Mouse (Mus musculus) hindbrain, postnatal 0 days (tissue): ENCODE measurements at regions not wholly inside any gene's neighbourhood (a gene's known extent, or its start where the extent isn't known, plus 50 kb on each side); places are given as distances from the start of the nearest gene placed in this dataset.

Experiments
- ATAC-seq: fragments of 200-750 bp; cut with Nextera tagmentation; 2 replicates; pipeline ENCODE4 v1.8.0; 2017; ENCODE audit warnings: mild to moderate bottlenecking, moderate TSS enrichment, moderate library complexity
- DNase-seq: peaks from one replicate; pipeline ENCODE4 v3.0.0-alpha.2; 2015; ENCODE audit warnings: low spot score
- H3K27ac ChIP-seq: fragments of 300-500 bp; sonication (generic); 2 replicates; pipeline ENCODE4 v1.5.1; 2014; ENCODE audit warnings: mild to moderate bottlenecking
- H3K27me3 ChIP-seq: fragments of 300-500 bp; sonication (generic); 2 replicates; pipeline ENCODE4 v1.6.1; 2014; ENCODE audit warnings: low read length, mixed read lengths; ENCODE audit not compliant: insufficient read depth
- H3K36me3 ChIP-seq: fragments of 300-500 bp; sonication (generic); 2 replicates; pipeline ENCODE4 v1.6.1; 2014; ENCODE audit warnings: low read length, mixed read lengths; ENCODE audit not compliant: insufficient read depth
- H3K4me1 ChIP-seq: fragments of 300-500 bp; sonication (generic); 2 replicates; pipeline ENCODE4 v1.6.1; 2014; ENCODE audit warnings: antibody characterized with exemption, low read length, mixed read lengths; ENCODE audit not compliant: insufficient read depth
- H3K4me2 ChIP-seq: fragments of 300-500 bp; sonication (generic); 2 replicates; pipeline ENCODE4 v1.6.1; 2014; ENCODE audit warnings: low read depth, mild to moderate bottlenecking, low read length, moderate library complexity, mixed read lengths
- H3K4me3 ChIP-seq: fragments of 300-500 bp; sonication (generic); 2 replicates; pipeline ENCODE4 v1.5.1; 2014; ENCODE audit warnings: low read length
- H3K9ac ChIP-seq: fragments of 300-500 bp; sonication (generic); replicated peaks from 2 replicates; pipeline ENCODE4 v1.6.1; 2014; ENCODE audit warnings: mild to moderate bottlenecking, low read length, moderate library complexity, mixed read lengths
- H3K9me3 ChIP-seq: fragments of 300-500 bp; sonication (generic); 2 replicates; pipeline ENCODE4 v1.6.1; 2016; ENCODE audit warnings: low read length, mixed read lengths
- CTCF ChIP-seq: IDR thresholded peaks from 2 replicates; pipeline ENCODE4 v1.5.1; 2016; ENCODE audit warnings: antibody characterized with exemption, control low read depth, low read depth
- WGBS: fragments of 180-500 bp; shearing (Covaris S2); extraction: QIAGEN DNeasy Blood & Tissue Kit; methylation state at CpG from one replicate; pipeline ENCODE4 v1.1.7; 2014; 5-methylcytosine and 5-hydroxymethylcytosine counted together

- Histone ChIP-seq H3K4me3 (no peak overlapping the region), H3K27ac (no peak overlapping the region), H3K9ac (no peak overlapping the region), H3K27me3 (no peaks in the 10 kb centered on the region), H3K36me3 (no peaks in the 10 kb centered on the region), H3K4me1 (peaks cover 5% of the 10 kb centered on the region), H3K9me3 (no peaks in the 10 kb centered on the region), H3K4me2 (no peak overlapping the region)
- DNase-seq, result no peak
- TF ChIP-seq CTCF, result no peak
- ATAC-seq, result no peak
- 78% methylated on average over 2 of the region's 2 CpGs for WGBS
Measured at GRCm38 (mm10) chr7:117852866-117853265, 263.1 kb downstream of the Rps15a start.

GRCm38 (mm10) chr7:117850822-117851221 lies 265.2 kb downstream of the Rps15a start:
- H3K27me3 ChIP-seq, result no peaks in the 10 kb centered on the region
- H3K4me1 ChIP-seq, result no peaks in the 10 kb centered on the region
- no peak for TF ChIP-seq CTCF
- 98% methylated on average over 6 of the region's 6 CpGs for WGBS
- no peak overlapping the region for H3K9ac ChIP-seq
- no peak overlapping the region for H3K27ac ChIP-seq
- DNase-seq (no peak), ATAC-seq (no peak)
- no peaks in the 10 kb centered on the region for H3K9me3 ChIP-seq
- no peak overlapping the region for H3K4me3 ChIP-seq
- no peak overlapping the region for H3K4me2 ChIP-seq
- no peaks in the 10 kb centered on the region for H3K36me3 ChIP-seq

- no peak overlapping the region for H3K27ac ChIP-seq
- DNase-seq (no peak), ATAC-seq (no peak)
- H3K4me3 ChIP-seq, result no peak overlapping the region
- no peaks in the 10 kb centered on the region for H3K27me3 ChIP-seq
- no peaks in the 10 kb centered on the region for H3K9me3 ChIP-seq
- no peaks in the 10 kb centered on the region for H3K36me3 ChIP-seq
- TF ChIP-seq CTCF, result no peak
- no peak overlapping the region for H3K9ac ChIP-seq
- H3K4me1 ChIP-seq, result no peaks in the 10 kb centered on the region
- 90% methylated on average over 5 of the region's 5 CpGs for WGBS
- no peak overlapping the region for H3K4me2 ChIP-seq
Measured at GRCm38 (mm10) chr7:117846041-117846440, 269.9 kb downstream of the Rps15a start.

GRCm38 (mm10) chr7:117842780-117843179 lies 273.2 kb downstream of the Rps15a start:
- 24% methylated on average over 5 of the region's 5 CpGs for WGBS
- no peaks in the 10 kb centered on the region for H3K4me1 ChIP-seq
- H3K36me3 ChIP-seq, result no peaks in the 10 kb centered on the region
- H3K9me3 ChIP-seq, result no peaks in the 10 kb centered on the region
- no peak overlapping the region for H3K4me2 ChIP-seq
- peak; percentile 36 for DNase-seq
- no peaks in the 10 kb centered on the region for H3K27me3 ChIP-seq
- H3K27ac ChIP-seq, result no peak overlapping the region
- no peak for TF ChIP-seq CTCF
- no peak overlapping the region for H3K4me3 ChIP-seq
- peak; percentile 35; the same call in 1 of the 2 replicates for ATAC-seq
- no peak overlapping the region for H3K9ac ChIP-seq

- H3K9ac ChIP-seq, result no peak overlapping the region
Measured at GRCm38 (mm10) chr7:117795035-117795434, 321.0 kb downstream of the Rps15a start.

GRCm38 (mm10) chr7:117793991-117794390 lies 322.0 kb downstream of the Rps15a start:
- 68% methylated on average over 6 of the region's 6 CpGs for WGBS
- DNase-seq, result peak; percentile 9
- H3K36me3 ChIP-seq, result no peaks in the 10 kb centered on the region
- H3K27ac ChIP-seq, result no peak overlapping the region
- no peak overlapping the region for H3K4me2 ChIP-seq
- TF ChIP-seq CTCF, result no peak
- H3K4me1 ChIP-seq, result no peaks in the 10 kb centered on the region
- H3K4me3 ChIP-seq, result no peak overlapping the region
- no peak for ATAC-seq
- no peaks in the 10 kb centered on the region for H3K9me3 ChIP-seq
- no peaks in the 10 kb centered on the region for H3K27me3 ChIP-seq
- no peak overlapping the region for H3K9ac ChIP-seq

More at GRCm38 (mm10) chr7:117795035-117795434, 321.0 kb downstream of the Rps15a start:
- no peaks in the 10 kb centered on the region for H3K27me3 ChIP-seq
- no peaks in the 10 kb centered on the region for H3K9me3 ChIP-seq
- no peak overlapping the region for H3K4me2 ChIP-seq
- H3K27ac ChIP-seq, result no peak overlapping the region
- TF ChIP-seq CTCF, result no peak
- H3K4me1 ChIP-seq, result no peaks in the 10 kb centered on the region
- DNase-seq (no peak), ATAC-seq (no peak)
- H3K4me3 ChIP-seq, result no peak overlapping the region
- 23% methylated on average over 3 of the region's 3 CpGs for WGBS
- H3K36me3 ChIP-seq, result no peaks in the 10 kb centered on the region

- Histone ChIP-seq H3K4me2 (no peak overlapping the region), H3K4me3 (no peak overlapping the region), H3K4me1 (no peaks in the 10 kb centered on the region), H3K9ac (no peak overlapping the region), H3K9me3 (no peaks in the 10 kb centered on the region), H3K27ac (no peak overlapping the region), H3K27me3 (no peaks in the 10 kb centered on the region), H3K36me3 (no peaks in the 10 kb centered on the region)
- DNase-seq, result no peak
- 73% methylated on average over 4 of the region's 4 CpGs for WGBS
- TF ChIP-seq CTCF, result no peak
- ATAC-seq, result no peak
Measured at GRCm38 (mm10) chr7:117792456-117792855, 323.5 kb downstream of the Rps15a start.
